Mouse (Mus musculus) gonadal fat pad, adult 2 months (tissue): ENCODE data around the gene Kif23. TPM values are rescaled to one million over a fixed set of nuclear protein-coding genes. Genes with fewer than 3 reads are reported as not detected.

Source experiments
- DNase-seq: peaks from one replicate; pipeline ENCODE4 v3.0.0-alpha.2; 2012; ENCODE audit warnings: low read depth
- polyA plus RNA-seq: library from polyadenylated mRNA; depleted of rRNA; stranded (reverse); fragments of >200 nt; gene quantifications from 2 replicates; pipeline ENCODE4 v1.2.3, GENCODE M21; 2012

Gene Kif23
- polyA plus RNA-seq, 1 experiment: 0.92 TPM

DNA sequence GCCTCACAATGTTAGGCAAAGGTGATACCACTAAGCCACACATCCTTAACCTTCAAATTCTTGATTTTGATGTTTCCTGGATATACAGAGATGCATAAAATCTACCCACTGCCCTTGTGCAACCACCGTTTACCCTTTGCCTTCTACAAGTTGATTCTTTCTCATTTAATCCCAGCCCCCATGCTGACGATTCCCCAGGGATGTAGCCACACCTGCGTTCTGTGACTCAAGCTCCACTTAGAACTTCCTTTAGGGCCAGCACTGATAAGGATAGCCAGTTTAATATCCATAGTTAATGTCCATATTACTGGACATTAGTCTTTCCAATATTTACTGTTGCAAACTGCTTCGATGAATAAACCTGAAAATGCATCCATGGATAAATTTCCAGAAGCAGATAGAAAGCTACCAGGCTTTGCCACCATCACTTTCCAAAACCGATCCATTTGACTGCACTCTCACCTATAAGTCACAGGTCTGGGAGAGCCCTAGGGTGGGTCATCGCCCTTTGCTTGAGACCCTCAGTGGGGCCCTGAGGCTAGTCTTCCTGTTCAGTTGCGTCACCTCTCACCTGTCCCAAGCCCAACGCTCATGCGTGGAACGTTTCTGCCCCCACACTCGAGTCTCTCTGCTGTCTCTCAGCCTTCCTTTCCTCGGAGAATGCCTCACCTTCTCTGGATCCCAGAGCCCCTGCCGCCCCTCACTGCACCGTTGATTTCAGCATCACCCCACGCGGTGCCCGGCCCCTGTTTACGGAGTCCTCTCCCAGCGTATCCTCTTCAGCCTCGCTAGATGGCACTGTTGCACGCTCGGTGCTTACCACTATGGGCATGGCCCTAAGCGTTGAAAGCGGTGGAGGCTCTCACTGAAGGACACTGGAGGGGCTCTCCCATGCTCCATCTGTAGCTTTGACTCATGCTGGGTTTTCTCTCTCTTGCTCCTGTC, 1.1 kb upstream of the Kif23 start:
- DNase-seq: no peak

DNA sequence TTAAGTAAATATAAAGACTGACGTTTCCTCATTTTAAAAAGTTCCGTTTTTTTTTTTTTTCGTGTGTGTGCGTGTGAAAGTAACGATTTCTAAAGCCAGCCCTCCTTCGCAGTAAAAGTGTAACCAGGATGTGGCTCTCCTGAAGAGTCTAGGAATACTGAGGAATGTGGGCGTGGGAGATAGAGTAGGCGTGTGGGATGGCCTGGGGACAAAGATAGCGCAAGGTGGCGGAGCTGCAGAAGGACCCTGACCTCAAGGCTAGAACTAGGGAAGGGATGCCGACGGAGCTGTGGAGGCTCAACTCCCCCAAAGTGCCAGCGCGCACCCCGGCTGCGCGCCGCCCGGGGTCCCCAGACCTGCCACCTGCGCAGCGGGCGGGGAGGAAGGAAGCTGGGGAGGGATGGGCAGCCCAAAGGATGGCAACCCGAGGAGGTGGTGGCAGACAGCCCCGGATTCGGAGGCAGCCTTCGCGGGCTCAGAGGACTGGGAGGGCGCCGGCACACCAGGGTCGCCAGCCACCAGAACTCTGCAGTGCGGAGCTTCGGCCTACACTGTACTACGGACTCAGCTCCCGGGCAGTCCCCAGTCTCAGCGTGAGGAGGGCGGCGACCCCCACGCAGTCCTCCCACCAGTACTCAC, 482 bp downstream of the Kif23 start:
- no peak for DNase-seq

DNA sequence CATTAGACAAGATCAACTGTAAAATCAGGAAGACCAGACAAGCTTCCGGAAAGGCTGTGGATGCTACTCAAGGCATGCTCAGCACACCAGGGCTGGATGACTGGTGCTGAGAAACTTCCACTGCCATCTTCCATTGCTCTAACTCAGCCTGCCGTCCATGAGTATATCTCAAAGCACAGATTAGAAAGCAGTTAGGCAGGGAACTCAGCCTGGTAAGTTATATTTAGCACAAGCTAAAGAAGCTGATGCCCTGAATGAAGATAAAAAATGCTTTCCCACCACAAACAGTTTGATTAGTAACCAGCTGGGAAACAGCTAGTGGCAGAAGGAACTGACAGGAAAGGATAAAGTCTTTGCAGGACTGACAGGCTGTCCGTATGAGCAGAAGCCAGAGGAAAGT, 5.5 kb downstream of the Kif23 start:
- no peak for DNase-seq

DNA sequence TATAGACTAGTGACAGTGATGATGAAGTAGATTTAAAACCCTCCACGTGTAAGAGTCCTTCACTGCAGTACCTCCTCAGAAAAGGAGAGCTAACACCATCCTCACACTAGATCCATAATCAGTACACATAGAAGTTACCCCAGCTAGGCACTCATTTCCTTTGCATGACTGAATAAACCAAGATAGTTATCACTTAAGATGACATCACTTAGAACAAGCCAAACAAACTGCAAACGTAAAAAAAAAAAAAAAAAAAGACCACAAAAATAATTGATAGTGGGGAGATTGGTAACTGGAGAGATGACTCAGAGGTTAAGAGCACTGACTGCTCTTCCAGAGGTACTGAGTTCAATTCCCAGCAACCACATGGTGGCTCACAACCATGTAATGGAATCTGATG, 13.2 kb downstream of the Kif23 start:
- DNase-seq: no peak

DNA sequence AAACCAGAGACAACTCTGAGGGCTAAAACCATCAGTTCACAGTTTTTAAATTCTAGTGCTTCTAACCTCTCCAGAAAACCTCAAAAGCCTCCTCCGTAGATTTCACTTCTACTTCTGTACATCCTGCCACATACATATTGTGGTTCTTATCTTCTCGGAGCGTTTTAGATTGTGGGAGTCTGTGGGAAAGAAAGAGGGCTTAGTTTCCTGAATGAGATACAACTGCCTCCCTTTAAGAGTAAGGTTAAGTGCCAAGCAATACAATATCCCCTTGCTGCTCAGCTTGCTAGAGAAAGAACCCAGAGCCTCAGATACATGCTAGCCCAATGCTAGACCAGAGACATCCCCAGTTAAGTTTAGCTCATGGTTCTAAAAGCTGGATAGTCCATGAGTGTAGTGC, 14.6 kb downstream of the Kif23 start:
- DNase-seq: no peak

DNA sequence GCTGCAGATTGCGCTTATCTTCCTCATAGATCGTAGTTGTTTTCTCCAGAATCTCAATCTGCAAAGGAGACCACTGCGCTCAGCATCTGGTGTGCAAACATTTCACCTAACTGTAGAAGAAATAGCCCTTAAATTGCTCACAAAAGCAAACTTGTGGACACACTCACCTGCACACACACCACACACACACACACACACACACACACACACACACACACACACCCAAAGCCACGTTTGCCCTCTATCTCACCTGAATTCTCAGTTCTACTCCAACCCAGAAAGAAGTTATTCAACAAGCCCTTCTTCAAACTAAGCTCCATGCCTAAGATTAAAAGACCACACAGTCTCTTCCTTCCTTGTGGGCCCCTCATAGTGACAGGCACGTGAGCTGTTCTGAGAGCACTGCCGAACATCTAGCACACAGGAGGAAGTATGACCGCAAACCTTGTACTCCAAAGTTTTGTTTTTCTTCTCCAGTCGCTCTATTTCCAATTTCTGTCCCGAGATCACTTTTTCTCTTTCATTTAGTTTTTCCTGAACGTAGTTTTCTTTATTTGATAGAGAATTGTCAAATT, 21.4 kb downstream of the Kif23 start:
- DNase-seq: no peak

DNA sequence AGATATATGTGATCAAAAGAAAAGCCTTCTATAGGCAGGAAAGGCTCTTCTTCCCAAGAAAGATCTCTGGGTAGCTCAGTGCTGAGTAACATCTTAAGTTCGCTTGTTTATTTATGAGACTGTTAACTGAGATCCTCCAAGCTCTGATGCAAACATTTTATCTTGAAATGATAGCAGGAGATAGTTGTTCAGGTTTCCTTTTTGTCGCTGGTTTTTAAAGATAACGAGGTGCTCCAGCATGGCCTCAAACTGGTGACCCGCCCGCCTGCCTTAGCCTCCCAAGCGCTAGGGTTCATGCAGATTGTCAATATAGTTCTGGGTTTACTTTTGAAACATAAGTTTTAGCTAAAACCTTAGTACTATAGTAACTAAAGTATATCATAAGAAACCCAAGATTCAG, 26.2 kb downstream of the Kif23 start:
- DNase-seq: no peak

DNA sequence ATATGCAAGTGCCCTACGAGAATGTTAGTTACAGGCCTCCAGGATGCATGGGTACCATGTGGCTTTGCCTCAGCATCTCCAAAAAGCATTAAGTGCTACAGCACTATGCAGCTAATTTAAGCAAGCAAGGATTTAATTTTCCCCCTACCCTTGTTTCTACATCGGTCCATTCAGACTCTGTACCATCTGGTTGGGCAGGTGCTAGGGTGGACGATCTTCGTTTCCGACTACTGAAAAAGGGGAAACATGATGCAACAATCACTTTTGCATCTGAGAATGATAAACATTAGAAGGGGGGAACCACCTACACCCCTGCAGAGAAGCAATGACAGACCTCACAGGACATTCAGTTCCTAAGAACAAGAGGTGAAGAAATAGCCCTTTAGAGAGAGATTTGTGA, 27.1 kb downstream of the Kif23 start:
- no peak for DNase-seq

DNA sequence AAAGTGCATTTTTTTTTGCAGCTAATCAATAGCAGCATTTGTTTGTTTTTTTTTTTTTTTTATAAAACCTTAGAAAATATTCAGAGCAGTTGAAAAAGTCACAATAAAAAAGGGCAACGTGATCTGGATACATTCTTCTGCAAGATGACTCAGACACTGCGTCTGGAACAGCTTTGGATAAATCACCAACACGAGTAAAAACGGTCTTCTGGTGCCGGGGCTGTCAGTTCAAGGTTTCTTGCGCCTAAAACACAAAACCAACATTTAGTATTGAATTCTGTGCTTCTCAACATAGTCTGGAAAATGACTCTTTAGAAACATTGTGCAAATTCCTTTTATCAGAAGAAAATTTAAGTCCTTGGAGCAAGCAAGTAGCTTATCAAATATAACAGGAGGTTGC, 29.1 kb downstream of the Kif23 start:
- no peak for DNase-seq

DNA sequence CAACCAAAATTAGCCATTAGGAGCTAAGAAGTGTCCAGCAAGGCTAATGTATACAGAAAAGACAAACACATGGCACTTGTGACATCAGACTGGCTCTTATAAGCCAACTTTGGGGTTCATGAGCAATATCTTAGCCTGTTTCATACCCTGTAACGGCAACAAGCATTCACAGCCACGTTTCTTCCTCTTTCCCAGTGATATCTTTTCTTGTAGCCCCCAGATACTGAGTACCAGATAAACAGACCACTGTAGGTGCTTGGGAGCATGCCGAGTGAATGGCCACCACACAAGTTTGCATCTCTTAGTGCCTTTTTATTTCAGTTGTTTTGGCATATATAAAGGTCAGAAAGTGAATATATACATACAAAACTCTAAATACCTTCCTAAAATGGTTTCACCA, 29.6 kb downstream of the Kif23 start:
- no peak for DNase-seq

DNA sequence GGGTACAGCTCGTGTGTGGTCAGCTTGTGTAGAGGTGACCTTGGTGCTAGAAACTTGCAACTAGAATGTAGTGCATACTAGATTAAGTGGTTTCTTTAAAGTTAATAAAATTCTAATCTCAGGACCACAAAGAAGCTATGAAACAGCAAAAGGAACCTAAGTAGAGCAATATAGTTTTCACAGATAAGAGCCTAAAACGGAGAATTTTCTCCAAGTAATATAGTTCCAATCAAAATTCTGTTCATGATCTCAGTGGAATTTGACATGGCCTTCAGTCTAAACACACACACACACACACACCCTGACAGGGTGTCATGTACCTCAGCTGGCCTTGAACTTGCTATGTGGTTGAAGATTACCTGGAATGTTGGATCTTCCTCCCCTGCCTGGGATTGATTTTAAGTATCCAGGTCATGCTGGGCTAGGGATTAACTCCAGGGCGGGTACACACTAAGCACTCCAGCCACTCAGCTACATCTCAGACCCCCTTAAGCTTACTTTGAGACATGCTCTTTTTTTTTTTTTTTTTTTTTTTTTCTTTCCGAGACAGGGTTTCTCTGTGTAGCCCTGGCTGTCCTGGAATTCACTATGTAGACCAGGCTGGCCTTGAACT, 31.1 kb downstream of the Kif23 start:
- DNase-seq: no peak

DNA sequence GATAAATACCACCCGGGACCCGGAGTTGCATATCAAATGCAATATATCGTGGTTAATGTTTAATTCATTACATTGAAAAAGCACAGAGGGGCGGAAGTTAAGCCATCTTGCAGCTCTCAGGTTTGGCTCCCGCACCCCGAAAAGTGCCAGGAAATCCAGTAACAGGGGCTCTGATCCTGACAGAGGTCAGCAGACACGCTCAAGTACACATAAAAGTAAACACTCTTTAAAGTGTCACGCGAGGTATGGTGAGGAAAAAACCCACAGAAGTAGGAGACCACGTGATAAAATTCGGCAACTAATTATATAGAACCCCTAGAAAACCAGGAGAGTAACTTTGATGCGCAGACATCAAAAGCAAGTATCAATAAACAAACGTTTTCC, 31.7 kb downstream of the Kif23 start:
- DNase-seq: no peak

DNA sequence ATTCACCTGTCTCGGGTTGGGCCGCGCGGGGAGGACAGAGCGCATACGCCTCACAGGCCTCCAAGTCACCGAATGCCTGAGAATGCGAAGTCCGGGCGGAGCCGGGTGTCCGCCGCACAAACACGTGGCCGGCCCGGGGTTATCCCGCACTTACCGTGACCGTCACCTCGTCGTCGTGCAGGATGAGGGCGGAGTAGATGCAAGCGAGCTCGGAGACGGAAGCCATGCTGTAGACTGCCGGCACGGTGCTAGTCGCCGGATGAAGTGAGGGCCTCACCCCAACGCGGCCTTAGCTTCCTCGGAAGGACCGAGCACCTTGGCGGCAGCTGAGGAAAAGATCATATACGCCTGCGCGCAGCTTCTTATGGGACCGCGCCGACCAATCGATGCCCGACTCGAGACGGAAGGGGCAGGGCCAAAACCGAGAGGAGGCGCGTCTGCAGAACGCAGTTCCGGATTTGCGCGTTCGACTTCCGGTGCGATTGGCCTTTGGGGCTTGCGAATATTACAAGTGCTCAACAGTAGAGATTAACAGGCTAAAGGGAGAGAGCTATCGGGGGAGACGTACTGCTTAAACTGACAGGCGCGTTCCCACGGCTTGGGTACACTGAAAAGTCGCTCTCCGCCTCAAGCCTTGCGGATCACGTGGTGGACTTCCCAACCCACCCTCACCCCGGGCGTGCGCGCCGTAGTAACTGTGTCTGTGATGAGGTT, 32.2 kb downstream of the Kif23 start, which contains the start of gene Rplp1:
Gene Rplp1, minus strand, starts transcription at position 340 of the 714 bp plus-strand sequence.
- peak; percentile 58 for DNase-seq

DNA sequence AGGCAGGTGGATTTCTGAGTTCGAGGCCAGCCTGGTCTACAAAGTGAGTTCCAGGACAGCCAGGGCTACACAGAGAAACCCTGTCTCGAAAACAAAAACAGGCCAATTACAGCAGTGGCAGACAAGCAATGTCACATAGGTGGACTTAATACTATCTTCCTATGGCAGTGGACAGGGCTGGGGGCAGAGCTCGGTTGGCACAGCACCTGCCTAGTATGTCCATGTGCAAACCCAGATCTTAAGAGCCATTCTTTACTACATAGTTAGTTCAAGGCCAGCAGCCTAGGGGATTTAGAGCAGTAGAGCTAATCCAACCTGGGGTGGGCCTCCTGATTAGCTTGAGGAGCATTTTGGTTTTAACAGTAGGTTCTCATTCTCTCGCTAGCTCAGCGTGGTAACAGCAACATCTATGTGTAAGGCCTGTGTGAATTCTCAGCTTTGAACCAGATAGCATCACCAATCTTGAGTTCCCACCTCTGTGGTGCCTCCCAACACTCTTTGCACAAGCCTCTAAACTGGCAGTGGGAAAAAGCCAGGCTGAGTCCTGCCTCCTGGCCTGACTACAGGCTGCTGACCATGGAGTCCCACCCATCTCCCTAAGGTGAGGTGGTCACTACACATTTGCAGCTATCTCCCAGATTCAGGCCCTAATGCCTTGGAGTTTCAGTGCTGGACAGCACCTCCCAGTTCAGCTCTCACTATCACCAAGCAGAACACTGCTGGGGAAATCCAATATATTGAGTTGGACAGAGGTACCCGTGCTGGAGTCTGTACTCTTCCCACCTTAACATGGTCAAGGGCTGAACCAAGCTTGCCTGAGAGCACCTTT, 35.1 kb downstream of the Kif23 start:
- no peak for DNase-seq

DNA sequence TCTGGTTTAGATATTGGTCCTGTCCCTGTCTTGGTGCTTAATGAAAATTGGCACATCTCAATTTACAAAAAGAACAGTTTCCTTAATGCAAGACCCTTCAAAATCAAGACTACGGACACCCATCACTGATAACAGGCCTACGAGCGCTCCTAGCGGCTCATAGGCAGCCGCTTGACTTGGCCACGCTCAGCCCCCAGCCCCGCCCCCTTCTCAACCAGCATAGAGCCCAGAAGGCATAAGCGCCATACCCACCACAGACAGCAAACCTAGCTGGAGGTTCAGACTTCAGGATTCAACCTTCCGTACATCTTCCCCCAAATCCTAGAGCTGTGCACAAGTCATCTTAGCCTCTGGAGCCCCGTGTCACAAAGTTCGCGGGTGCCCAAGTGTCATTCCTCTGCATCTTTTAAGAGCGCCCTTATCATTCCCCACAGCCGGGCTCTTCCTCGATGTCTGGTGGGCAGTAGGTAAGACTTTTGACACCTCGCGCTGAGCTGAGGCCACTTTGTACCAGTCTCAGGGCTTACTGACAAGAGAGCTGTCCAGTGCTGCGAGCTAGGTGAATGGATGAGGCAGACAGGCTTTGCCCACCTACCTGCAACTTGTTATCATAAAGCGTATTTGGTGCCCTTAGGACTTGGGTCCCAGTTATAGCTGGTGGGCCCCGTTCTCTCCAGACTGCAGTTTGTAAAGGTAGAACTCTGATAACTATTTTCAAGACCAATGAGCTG, 35.9 kb downstream of the Kif23 start:
- no peak for DNase-seq

DNA sequence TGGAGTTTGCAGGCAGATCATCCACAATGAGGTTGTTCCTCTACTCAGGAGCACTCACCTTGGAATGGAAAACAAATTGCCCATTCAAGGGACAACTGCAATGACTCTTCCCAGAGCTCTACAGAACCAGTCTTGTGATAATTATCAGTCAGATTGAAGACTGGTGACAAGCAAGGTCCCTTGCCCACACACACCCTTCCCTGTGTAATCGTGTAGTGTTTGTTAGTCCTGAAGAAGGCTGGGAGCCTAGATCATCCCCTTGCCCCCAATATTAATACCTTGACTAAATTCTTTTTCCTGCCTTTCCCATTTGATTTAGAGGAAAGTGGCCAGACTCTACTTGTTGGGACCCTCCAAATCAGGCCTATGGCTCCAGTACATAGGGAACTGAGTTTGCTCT, 36.9 kb downstream of the Kif23 start:
- DNase-seq: no peak

DNA sequence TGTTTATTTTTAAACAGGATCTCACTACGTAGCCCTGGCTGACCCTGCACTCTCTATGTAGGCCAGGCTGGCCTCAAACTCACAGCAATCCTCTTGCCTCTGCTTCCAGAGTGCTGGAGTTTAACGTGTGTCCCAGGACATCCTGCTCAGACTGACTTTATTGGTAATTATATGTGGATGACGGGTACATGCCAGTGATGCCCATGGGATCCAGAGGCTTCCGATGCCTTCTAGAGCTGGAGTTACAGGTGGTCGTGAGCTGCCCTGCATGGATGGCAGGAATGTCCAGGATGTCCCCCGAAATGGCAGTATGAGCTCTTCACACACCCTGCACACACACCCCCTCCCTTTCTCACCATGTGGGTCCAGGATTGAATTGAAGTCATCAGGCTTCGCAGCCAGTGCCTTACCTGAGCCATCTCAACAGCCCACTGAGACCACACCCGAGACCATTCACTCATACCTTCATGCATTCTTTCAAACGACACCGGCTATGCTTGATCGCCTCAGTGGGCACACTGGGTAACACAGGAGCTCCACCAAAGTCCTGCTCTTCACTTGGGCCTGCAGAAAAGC, 37.7 kb downstream of the Kif23 start:
- no peak for DNase-seq

DNA sequence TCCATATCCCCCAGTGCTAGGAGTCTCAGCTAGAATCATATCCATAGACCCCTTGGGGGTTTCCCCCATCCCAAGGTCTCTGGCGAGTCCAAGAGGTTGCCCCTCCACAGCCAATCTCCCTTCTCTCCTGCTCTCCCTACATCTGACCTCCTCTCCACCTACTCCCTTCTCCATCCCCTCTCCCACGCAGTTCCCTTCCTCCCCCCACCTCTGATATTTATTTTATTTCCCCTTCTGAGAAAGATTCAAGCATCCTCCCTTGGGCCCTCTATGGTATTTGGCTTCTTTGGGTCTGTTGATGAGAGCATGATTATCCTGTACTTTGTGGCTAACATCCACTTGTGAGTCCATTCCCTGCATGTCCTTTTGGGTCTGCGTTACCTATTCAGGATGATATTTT, 38.2 kb downstream of the Kif23 start:
- no peak for DNase-seq

DNA sequence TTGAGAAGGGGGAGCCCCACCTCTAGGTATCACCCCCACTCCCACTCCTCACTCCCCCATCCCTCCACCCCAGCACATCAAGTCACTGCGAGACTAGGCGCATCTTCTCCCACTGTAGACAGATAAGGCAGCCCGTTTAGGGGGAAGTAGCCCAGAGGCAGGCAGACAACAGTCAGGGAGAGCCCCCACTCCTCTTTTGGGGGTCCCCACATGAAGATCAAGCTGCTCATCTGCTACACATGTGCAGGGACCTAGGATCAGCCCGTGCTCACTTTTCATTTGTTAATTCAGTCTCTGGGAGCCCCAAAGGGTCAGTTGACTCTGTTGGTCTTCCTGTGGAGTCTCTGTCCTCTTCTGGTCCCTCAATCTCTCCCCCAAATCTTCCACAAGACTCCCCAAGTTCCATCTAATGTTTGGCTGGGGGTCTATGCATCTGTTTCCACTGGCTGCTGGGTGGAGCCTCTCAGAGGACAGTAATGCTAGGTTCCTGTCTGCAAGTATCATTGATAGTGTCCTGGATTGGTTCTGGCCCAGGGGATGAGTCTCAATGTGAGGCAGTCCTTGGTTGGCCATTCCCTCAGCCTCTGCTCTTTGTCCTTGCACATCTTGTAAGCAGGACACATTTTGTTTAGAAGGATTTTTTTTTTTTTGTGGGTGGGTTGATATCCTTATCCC, 38.8 kb downstream of the Kif23 start:
- no peak for DNase-seq
